Mouse (Mus musculus): Measurements from ENCODE around the gene Il4. TPM values are rescaled to one million over a fixed set of nuclear protein-coding genes. Genes with fewer than 3 reads are reported as not detected.
"Not testable (repeated sequence)": the region's sequence is repeated elsewhere in the genome, so short reads cannot be mapped to it uniquely, and the experiment has no call there.

Il4 gene
- polyA plus RNA-seq, 1 experiment from 2014 or later: 2.8 TPM

DNA sequence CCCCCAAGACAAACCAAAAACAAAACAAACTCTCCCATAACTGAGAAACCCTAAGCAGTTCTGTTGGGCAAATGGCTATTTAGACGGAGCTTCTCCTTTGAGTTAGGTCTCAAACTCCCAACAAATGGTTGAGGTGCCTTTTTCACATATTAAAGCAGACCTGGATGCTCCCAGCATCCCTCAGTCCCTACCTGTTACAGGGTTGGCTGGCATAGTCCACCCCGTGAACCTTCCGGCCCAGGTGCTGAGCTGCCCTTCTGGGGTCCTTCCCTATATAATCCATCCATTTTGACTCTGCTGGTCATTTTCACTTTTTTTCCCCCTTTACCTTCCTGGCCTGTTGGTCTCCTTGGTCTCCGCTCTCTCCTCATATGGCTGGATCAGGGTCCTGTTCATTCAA, 51.8 kb downstream of the Il4 start:
- Histone ChIP-seq H3K9me3 (ENCODE audit: control insufficient read depth, low read length) (no peaks in the 10 kb centered on the region), H3K27ac (ENCODE audit: low read depth, low read length) (no peak overlapping the region), H3K27me3 (ENCODE audit: control insufficient read depth, insufficient read depth, low read length) (no peaks in the 10 kb centered on the region), H3K36me3 (ENCODE audit: control insufficient read depth, insufficient read depth, low read length) (no peaks in the 10 kb centered on the region), H3K4me1 (replicated peaks; ENCODE audit: control insufficient read depth, insufficient read depth, low read length) (0 out of 2 replicates have a peak, but pooled peaks cover 2% of the 10 kb centered on the region), H3K4me2 (replicated peaks; ENCODE audit: low read depth, low read length) (peak overlapping the region; percentile 47), H3K4me3 (ENCODE audit: low read depth, low read length) (no peak overlapping the region; the same call in 1 of the 2 replicates), H3K9ac (ENCODE audit: low read depth, low read length) (peak overlapping the region; percentile 47; the same call in 1 of the 2 replicates)
- DNase-seq (ENCODE audit: low spot score): no peak
- ATAC-seq (ENCODE audit: low FRiP score): peak; percentile 33; the same call in 1 of the 2 replicates
- WGBS: 86% methylated on average over 4 of the region's 4 CpGs

DNA sequence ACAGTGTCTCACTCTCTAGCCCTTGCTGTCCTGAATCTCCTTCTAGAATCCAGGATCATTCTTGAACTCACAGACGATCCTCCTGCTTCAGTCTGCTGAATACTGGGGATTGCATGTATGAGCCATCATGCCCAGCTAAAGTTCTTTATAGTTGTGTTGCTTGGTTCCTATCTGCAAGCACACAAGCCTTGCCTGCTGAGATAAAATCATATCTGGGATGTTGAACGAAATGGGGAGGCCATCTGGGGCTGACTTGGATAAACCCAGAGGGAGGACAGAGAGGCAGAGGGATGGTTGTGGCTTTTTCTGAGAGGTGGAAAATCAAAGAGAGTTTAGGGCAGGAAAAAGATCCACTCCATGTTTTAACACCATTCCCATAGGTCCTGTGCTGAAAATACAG, 56.5 kb downstream of the Il4 start:
- Histone ChIP-seq H3K9me3 (ENCODE audit: control insufficient read depth, low read length) (no peaks in the 10 kb centered on the region), H3K4me2 (replicated peaks; ENCODE audit: low read depth, low read length) (no peak overlapping the region), H3K27ac (ENCODE audit: low read depth, low read length) (no peak overlapping the region), H3K36me3 (ENCODE audit: control insufficient read depth, insufficient read depth, low read length) (no peaks in the 10 kb centered on the region), H3K27me3 (ENCODE audit: control insufficient read depth, insufficient read depth, low read length) (no peaks in the 10 kb centered on the region), H3K4me1 (replicated peaks; ENCODE audit: control insufficient read depth, insufficient read depth, low read length) (0 out of 2 replicates have a peak, but pooled peaks cover 2% of the 10 kb centered on the region), H3K9ac (ENCODE audit: low read depth, low read length) (no peak overlapping the region), H3K4me3 (ENCODE audit: low read depth, low read length) (no peak overlapping the region)
- ATAC-seq (ENCODE audit: low FRiP score) (no peak), DNase-seq (ENCODE audit: low spot score) (no peak)
- WGBS: 82% methylated on average over 2 of the region's 2 CpGs

DNA sequence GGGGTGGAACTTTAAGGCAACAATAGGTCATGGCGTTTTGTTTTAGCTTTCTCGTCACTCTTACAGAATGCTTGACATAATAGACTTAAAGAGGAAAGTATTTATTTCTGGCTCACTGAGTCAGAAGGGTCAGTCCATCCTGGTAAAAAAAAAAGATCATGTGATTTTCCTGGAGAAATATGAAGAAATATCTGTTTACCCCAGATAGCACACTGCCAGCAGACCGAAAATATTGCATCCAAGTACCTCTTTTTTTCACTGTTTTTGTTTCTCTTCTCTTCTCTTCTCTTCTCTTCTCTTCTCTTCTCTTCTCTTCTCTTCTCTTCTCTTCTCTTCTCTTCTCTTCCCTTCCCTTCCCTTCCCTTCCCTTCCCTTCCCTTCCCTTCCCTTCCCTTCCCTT, 58.5 kb downstream of the Il4 start:
- not testable (repeated sequence) for ATAC-seq (ENCODE audit: low FRiP score)
- WGBS: 100% methylated on average over 1 of the region's 3 CpGs

DNA sequence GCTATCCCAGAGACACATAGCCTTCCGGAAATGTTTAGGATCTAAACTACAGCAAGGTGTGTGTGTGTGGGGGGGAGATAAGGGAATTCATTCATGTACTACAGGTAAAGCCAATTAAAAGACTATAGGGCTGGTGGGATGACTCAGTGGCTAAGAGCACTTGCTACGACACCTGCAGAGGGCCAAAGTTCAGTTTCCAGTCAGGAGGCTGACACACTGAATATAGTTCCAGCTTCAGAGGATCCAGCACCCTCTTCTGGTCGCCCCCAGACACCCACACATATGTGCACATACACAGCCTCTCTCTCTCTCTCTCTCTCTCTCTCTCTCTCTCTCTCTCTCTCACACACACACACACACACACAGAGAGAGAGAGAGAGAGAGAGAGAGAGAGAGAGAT, 60.5 kb downstream of the Il4 start:
- H3K27ac ChIP-seq (ENCODE audit: low read depth, low read length); H3K27me3 ChIP-seq (ENCODE audit: control insufficient read depth, insufficient read depth, low read length); H3K4me2 ChIP-seq (replicated peaks; ENCODE audit: low read depth, low read length); H3K9me3 ChIP-seq (ENCODE audit: control insufficient read depth, low read length); DNase-seq (ENCODE audit: low spot score); H3K4me3 ChIP-seq (ENCODE audit: low read depth, low read length); H3K36me3 ChIP-seq (ENCODE audit: control insufficient read depth, insufficient read depth, low read length); H3K4me1 ChIP-seq (replicated peaks; ENCODE audit: control insufficient read depth, insufficient read depth, low read length); H3K9ac ChIP-seq (ENCODE audit: low read depth, low read length); ATAC-seq (ENCODE audit: low FRiP score): not testable (repeated sequence)
- WGBS: 100% methylated on average over 1 of the region's 3 CpGs

More for the DNA sequence above, 58.5 kb downstream of the Il4 start:
- H3K27ac ChIP-seq (ENCODE audit: low read depth, low read length); H3K27me3 ChIP-seq (ENCODE audit: control insufficient read depth, insufficient read depth, low read length); H3K9ac ChIP-seq (ENCODE audit: low read depth, low read length); H3K4me2 ChIP-seq (replicated peaks; ENCODE audit: low read depth, low read length); DNase-seq (ENCODE audit: low spot score); H3K9me3 ChIP-seq (ENCODE audit: control insufficient read depth, low read length); H3K4me1 ChIP-seq (replicated peaks; ENCODE audit: control insufficient read depth, insufficient read depth, low read length); H3K4me3 ChIP-seq (ENCODE audit: low read depth, low read length); H3K36me3 ChIP-seq (ENCODE audit: control insufficient read depth, insufficient read depth, low read length): not testable (repeated sequence)

DNA sequence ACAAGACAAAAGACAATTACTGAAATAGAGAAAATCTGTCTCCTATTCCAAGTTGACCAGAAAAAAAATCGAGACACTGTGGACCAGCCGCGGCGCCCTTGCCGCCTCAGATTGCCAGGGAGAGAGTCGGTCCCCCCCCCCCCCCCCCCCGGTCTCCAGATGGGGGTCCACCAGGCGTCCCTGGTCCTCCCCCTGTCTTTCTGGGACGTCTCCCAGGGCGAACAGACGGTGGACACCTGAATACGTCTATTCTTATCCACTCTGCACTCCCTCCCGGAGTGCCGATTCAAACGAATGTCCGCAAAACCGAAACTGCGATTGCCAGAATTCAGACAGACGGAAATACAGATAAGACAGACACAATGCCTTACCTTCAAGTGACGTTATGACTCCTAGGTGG, 61.9 kb downstream of the Il4 start:
- not testable (repeated sequence) for H3K9ac ChIP-seq (ENCODE audit: low read depth, low read length); H3K27me3 ChIP-seq (ENCODE audit: control insufficient read depth, insufficient read depth, low read length); ATAC-seq (ENCODE audit: low FRiP score); H3K9me3 ChIP-seq (ENCODE audit: control insufficient read depth, low read length); DNase-seq (ENCODE audit: low spot score); H3K27ac ChIP-seq (ENCODE audit: low read depth, low read length); H3K4me3 ChIP-seq (ENCODE audit: low read depth, low read length); H3K4me1 ChIP-seq (replicated peaks; ENCODE audit: control insufficient read depth, insufficient read depth, low read length); H3K36me3 ChIP-seq (ENCODE audit: control insufficient read depth, insufficient read depth, low read length); H3K4me2 ChIP-seq (replicated peaks; ENCODE audit: low read depth, low read length)
- WGBS: 95% methylated on average over 14 of the region's 20 CpGs

Other genes starting within 250 kb of the Il4 start
- gene Leap2, start 195.5 kb downstream of the Il4 start, polyA plus RNA-seq (2014; fragmentation: Nextera tagmentation; extraction: Ambion mirVana): 0.48 TPM in 1 of 2 replicates, not detected in the other
- gene Uqcrq, start 187.8 kb downstream of the Il4 start, polyA plus RNA-seq (2014; fragmentation: Nextera tagmentation; extraction: Ambion mirVana): 564 and 595 TPM in 2 replicates
- 2.8 and 3.6 TPM in 2 replicates for gene Gdf9, start 187.6 kb downstream of the Il4 start, polyA plus RNA-seq (2014; fragmentation: Nextera tagmentation; extraction: Ambion mirVana)
- 0.19 TPM in 1 of 2 replicates, not detected in the other for gene Gm10447, start 161.6 kb downstream of the Il4 start, polyA plus RNA-seq (2014; fragmentation: Nextera tagmentation; extraction: Ambion mirVana)
- 2.1 and 2.9 TPM in 2 replicates for gene Shroom1, start 161.5 kb downstream of the Il4 start, polyA plus RNA-seq (2014; fragmentation: Nextera tagmentation; extraction: Ambion mirVana)
- gene Gm9837, start 148.2 kb downstream of the Il4 start, polyA plus RNA-seq (2014; fragmentation: Nextera tagmentation; extraction: Ambion mirVana): not detected in 2 replicates
- gene Gm9945, start 138.5 kb downstream of the Il4 start, polyA plus RNA-seq (2014; fragmentation: Nextera tagmentation; extraction: Ambion mirVana): not detected in 2 replicates
- gene Sowaha, start 138.4 kb downstream of the Il4 start, polyA plus RNA-seq (2014; fragmentation: Nextera tagmentation; extraction: Ambion mirVana): 0.06 and 0.25 TPM in 2 replicates
- 13.5 and 15.8 TPM in 2 replicates for gene Sept8, start 99.4 kb downstream of the Il4 start, polyA plus RNA-seq (2014; fragmentation: Nextera tagmentation; extraction: Ambion mirVana)
- gene Kif3a, start 51.3 kb downstream of the Il4 start, polyA plus RNA-seq (2014; fragmentation: Nextera tagmentation; extraction: Ambion mirVana): 106 and 118 TPM in 2 replicates
- not detected in 2 replicates for gene Il13, start 16.0 kb upstream of the Il4 start, polyA plus RNA-seq (2014; fragmentation: Nextera tagmentation; extraction: Ambion mirVana)
- 19.3 and 22.3 TPM in 2 replicates for gene Rad50, start 88.7 kb upstream of the Il4 start, polyA plus RNA-seq (2014; fragmentation: Nextera tagmentation; extraction: Ambion mirVana)
- gene Il5, start 102.1 kb upstream of the Il4 start, polyA plus RNA-seq (2014; fragmentation: Nextera tagmentation; extraction: Ambion mirVana): 0.10 TPM in 1 of 2 replicates, not detected in the other
- gene Irf1, start 151.3 kb upstream of the Il4 start, polyA plus RNA-seq (2014; fragmentation: Nextera tagmentation; extraction: Ambion mirVana): 1.7 and 3.8 TPM in 2 replicates
- gene Gm17334, start 154.5 kb upstream of the Il4 start, polyA plus RNA-seq (2014; fragmentation: Nextera tagmentation; extraction: Ambion mirVana): not detected in 2 replicates
- 0.21 TPM in 1 of 2 replicates, not detected in the other for gene Gm12216, start 240.6 kb upstream of the Il4 start, polyA plus RNA-seq (2014; fragmentation: Nextera tagmentation; extraction: Ambion mirVana)